Mouse (Mus musculus) thymus, adult 18-20 months (tissue): ENCODE results near the gene Ear14.

Experiments
- DNase-seq, 2 experiments: peaks; one replicate each; pipeline ENCODE4 v3.0.0; 2022; ENCODE audit warnings: mixed read lengths in 2 of 2

Gene Ear14

DNA sequence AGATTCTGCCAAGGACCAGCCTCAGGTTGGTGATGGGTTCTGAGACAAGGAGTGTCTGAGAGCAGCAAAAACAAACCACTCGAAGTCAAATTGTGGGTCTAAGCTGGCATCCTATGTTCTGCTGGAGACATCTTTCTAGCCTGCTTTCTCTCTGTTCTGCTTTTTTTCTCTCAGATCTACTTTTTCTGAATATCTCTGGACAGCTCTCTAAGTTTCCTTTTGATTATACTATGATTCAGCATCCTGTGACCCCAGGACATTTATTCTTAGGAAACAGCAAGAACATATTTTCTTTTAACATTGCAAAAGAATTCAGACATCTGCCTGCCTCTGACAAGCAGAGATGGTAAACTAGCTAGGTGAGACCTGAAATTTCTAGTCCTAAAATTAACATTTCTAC lies 50.4 kb downstream of the Ear14 start:
- no peak for DNase-seq
